26 mouse cellular contexts compared by ENCODE assay signal in the genomic region with DNA sequence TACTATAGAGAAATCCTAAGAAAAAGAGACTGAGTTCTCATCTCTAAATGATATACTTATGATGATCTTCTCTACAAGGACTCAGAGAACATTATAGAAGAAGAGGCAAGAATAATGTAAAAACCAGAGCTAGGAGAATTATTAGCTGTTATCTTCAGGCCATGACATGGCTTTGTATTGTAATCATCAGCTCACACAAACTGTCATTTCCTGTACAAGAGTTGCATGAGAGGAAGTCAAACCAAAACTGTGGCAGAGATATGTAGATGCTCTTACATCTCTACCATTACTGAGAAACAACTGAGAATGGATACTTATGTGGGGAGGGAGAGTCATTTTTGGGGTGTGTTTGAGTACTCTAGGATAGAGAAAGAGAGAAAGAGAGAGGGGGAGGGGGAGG.
DNase-seq lines count a peak whose midpoint lies in the region; ATAC-seq and TF ChIP-seq lines count a peak whose summit lies in the region.
"Had no signal": no experiment of that assay in that cellular context is flagged by ENCODE, and none has a peak within 500 bp of the region (broad histone marks: within the 10 kb centered on the region; RNA-seq: fewer than 3 reads in every experiment).

No protein-coding gene starts in this region.

- no peaks in the 10 kb centered on the region for H3K27me3 ChIP-seq in lung, postnatal 0 days (replicated peaks; ENCODE audit: insufficient read depth, low read length)
- H3K27me3 ChIP-seq in MEL (ENCODE audit: control insufficient read depth in 1 of 2, insufficient read depth in 2 of 2, low read length in 2 of 2): no peaks in the 10 kb centered on the region
- H3K27me3 ChIP-seq in midbrain, embryonic 10.5 days (ENCODE audit: low read depth, poor library complexity, severe bottlenecking): no peaks in the 10 kb centered on the region
- H3K27me3 ChIP-seq: CH12.LX, Patski had no signal

- no peaks in the 10 kb centered on the region for H3K36me3 ChIP-seq in lung, postnatal 0 days (ENCODE audit: insufficient read depth, low read length)
- H3K36me3 ChIP-seq in MEL (ENCODE audit: control insufficient read depth in 1 of 2, insufficient read depth in 2 of 2, low read length in 2 of 2): peaks cover 0 to 7% of the 10 kb centered on the region in 2 experiments; a peak in 2 of 4 replicates
- H3K36me3 ChIP-seq in midbrain, embryonic 10.5 days: no peaks in the 10 kb centered on the region
- H3K36me3 ChIP-seq: G1E had no signal

- no peak overlapping the region for H3K27ac ChIP-seq in lung, postnatal 0 days (ENCODE audit: low read length)
- H3K27ac ChIP-seq in MEL (ENCODE audit: control insufficient read depth, low read depth, low read length): no peak overlapping the region
- H3K27ac ChIP-seq in midbrain, embryonic 10.5 days (replicated peaks): no peak overlapping the region

- H3K4me3 ChIP-seq in lung, postnatal 0 days (ENCODE audit: low read depth, low read length): no peak overlapping the region
- no peak overlapping the region for H3K4me3 ChIP-seq in MEL (ENCODE audit: control insufficient read depth in 1 of 2, insufficient read depth in 1 of 2, low read depth in 2 of 2, low read length in 2 of 2)
- no peak overlapping the region for H3K4me3 ChIP-seq in midbrain, embryonic 10.5 days

- no peak for TF ChIP-seq RAD21 in MEL (IDR thresholded peaks at IDR 0.05; ENCODE audit: low read depth, low read length)

- TF ChIP-seq EP300 in lung, postnatal 0 days (IDR thresholded peaks at IDR 0.05): no peak
- peak; percentile 90 to 91 for TF ChIP-seq EP300 in MEL (IDR thresholded peaks at IDR 0.05; ENCODE audit: low read depth in 1 of 2, low read length in 2 of 2)

- no peak for TF ChIP-seq CTCF in lung, postnatal 0 days (IDR thresholded peaks at IDR 0.05)
- no peak for TF ChIP-seq CTCF in MEL (IDR thresholded peaks at IDR 0.05 in 2 of 3, conservative IDR thresholded peaks at IDR 0.05 in 1 of 3; ENCODE audit: control insufficient read depth in 1 of 3, insufficient read depth in 1 of 3, low read depth in 2 of 3, low read length in 3 of 3, poor library complexity in 1 of 3, severe bottlenecking in 1 of 3)

- H3K79me2 ChIP-seq in MEL (ENCODE audit: control insufficient read depth, insufficient read depth, low read length, poor library complexity): no peaks in the 10 kb centered on the region

- H3K4me2 ChIP-seq in lung, postnatal 0 days (replicated peaks; ENCODE audit: low read depth, low read length): no peak overlapping the region

- DNase-seq in lung, postnatal 0 days (ENCODE audit: low spot score): peak; percentile 5
- no peak for DNase-seq in lung, adult 18-20 months
- peak; percentile 10 for DNase-seq in 416B (ENCODE audit: low read depth)
- peak; percentile 76 for DNase-seq in MEL (ENCODE audit: low read depth, low spot score)
- DNase-seq in MEL-GATA-1-ER (ENCODE audit: extremely low read depth, low read depth): peak; percentile 51
- no peak for DNase-seq in midbrain, embryonic 10.5 days (ENCODE audit: low spot score)
- no peak for DNase-seq in adrenal gland, adult 18-20 months (ENCODE audit: low spot score in 2 of 2)
- no peak for DNase-seq in layer of hippocampus, postnatal 25 days (ENCODE audit: extremely low spot score in 1 of 2, low spot score in 1 of 2)
- DNase-seq: adrenal gland, adult 2 months; adrenal gland, adult 8-10 months; adrenal gland, postnatal 10 days; adrenal gland, postnatal 14 days; adrenal gland, postnatal 25 days; adrenal gland, postnatal 36 days; B cell, adult 2 months; cerebellum, adult 11 months; cerebellum, adult 11-12 months; cerebellum, adult 18-20 months; cerebellum, adult 2 months; cerebellum, adult 8-10 months; cerebellum, adult 9-10 months had no signal

- H3K4me1 ChIP-seq in lung, postnatal 0 days (ENCODE audit: insufficient read depth, low read depth, low read length): no peaks in the 10 kb centered on the region
- peaks cover 0 to 10% of the 10 kb centered on the region in 2 experiments; a peak in 2 of 4 replicates for H3K4me1 ChIP-seq in MEL (ENCODE audit: control insufficient read depth in 1 of 2, insufficient read depth in 2 of 2, low read length in 2 of 2)
- no peaks in the 10 kb centered on the region for H3K4me1 ChIP-seq in midbrain, embryonic 10.5 days

- TF ChIP-seq POLR2A in MEL (IDR thresholded peaks at IDR 0.05; ENCODE audit: control insufficient read depth in 1 of 2, insufficient read depth in 1 of 2, low read depth in 1 of 2, low read length in 2 of 2, poor library complexity in 1 of 2): no peak

- ATAC-seq in lung, postnatal 0 days: no peak
- ATAC-seq: activated CD4-positive, CD25-positive, alpha-beta regulatory T cell, adult 4 months; CD4-positive, CD25-positive, alpha-beta regulatory T cell, adult 4 months; Patski had no signal

- H3K9ac ChIP-seq in lung, postnatal 0 days (replicated peaks; ENCODE audit: low read depth): no peak overlapping the region
- H3K9ac ChIP-seq in MEL (ENCODE audit: control insufficient read depth, low read depth, low read length, poor library complexity, severe bottlenecking): no peak overlapping the region

- H3K9me3 ChIP-seq in lung, postnatal 0 days (ENCODE audit: low read length): no peaks in the 10 kb centered on the region
- H3K9me3 ChIP-seq in MEL (replicated peaks; ENCODE audit: insufficient read depth, low read length): no peaks in the 10 kb centered on the region
- H3K9me3 ChIP-seq in midbrain, embryonic 10.5 days (replicated peaks): no peaks in the 10 kb centered on the region
- H3K9me3 ChIP-seq: G1E had no signal

TF ChIP-seq in MEL, 35 proteins besides CTCF, POLR2A, EP300 and RAD21:
- peak; percentile 47; the same call in 1 of the 2 replicates for TF ChIP-seq RCOR1 (IDR thresholded peaks at IDR 0.05; ENCODE audit: low read depth, low read length)
- TF ChIP-seq GATA1 (IDR thresholded peaks at IDR 0.05; ENCODE audit: low read depth, low read length): peak; percentile 91
- peak; percentile 47 for TF ChIP-seq TAL1 (IDR thresholded peaks at IDR 0.05; ENCODE audit: low read length)
- TF ChIP-seq MYB (IDR thresholded peaks at IDR 0.05; ENCODE audit: low read depth, low read length): 0 out of 2 replicates have a peak, but pooled peaks have one; percentile 33
- no peak for TF ChIP-seq TBP (IDR thresholded peaks at IDR 0.05; ENCODE audit: low read depth, low read length)
- TF ChIP-seq TCF12 (IDR thresholded peaks at IDR 0.05; ENCODE audit: low read depth, low read length): peak; percentile 87
- peak; percentile 42; the same call in 1 of the 2 replicates for TF ChIP-seq ETS1 (IDR thresholded peaks at IDR 0.05; ENCODE audit: low read depth, low read length)
- TF ChIP-seq CHD1 (IDR thresholded peaks at IDR 0.05; ENCODE audit: low read depth, low read length): no peak
TF ChIP-seq in MEL: peak in this region for 6.

Comparison
In these comparisons a context has a peak if more than half of its experiments do, and no peak if none do; other contexts are left out.
1. DNase-seq: peak in lung, postnatal 0 days (single experiment), 416B (single experiment), MEL (single experiment) and MEL-GATA-1-ER (single experiment); none in lung, adult 18-20 months (0 of 2), midbrain, embryonic 10.5 days (single experiment), adrenal gland, adult 18-20 months (0 of 2) and layer of hippocampus, postnatal 25 days (0 of 2).